Comparison of ENCODE assay signal across 22 mouse cellular contexts in genomic region chr10:69639138-69639537, GRCm38 (mm10).
A peak's percentile ranks its signal among the peaks of the same experiment; 100 is the strongest.
DNase-seq lines count a peak whose midpoint lies in the region; ATAC-seq and TF ChIP-seq lines count a peak whose summit lies in the region.
"Had no signal": no experiment of that assay in that cellular context is flagged by ENCODE, and none has a peak within 500 bp of the region (broad histone marks: within the 10 kb centered on the region; RNA-seq: fewer than 3 reads in every experiment).

No protein-coding gene starts in this region.

- no peak for TF ChIP-seq EP300 in CH12.LX (IDR thresholded peaks at IDR 0.05; ENCODE audit: low read length)

- TF ChIP-seq POLR2A in CH12.LX (IDR thresholded peaks at IDR 0.05; ENCODE audit: low read depth, low read length): no peak

- dilution Hi-C loops in CH12.LX (cut with MboI; ENCODE audit: extremely low pct_ligation_motif_present, extremely low pct_unique_long_range_greater_than_20kb, low sequenced_read_pairs): no loop called here

- no peaks in the 10 kb centered on the region for H3K9me3 ChIP-seq in hindbrain, embryonic 13.5 days
- no peaks in the 10 kb centered on the region for H3K9me3 ChIP-seq in hindbrain, embryonic 12.5 days (replicated peaks)
- no peaks in the 10 kb centered on the region for H3K9me3 ChIP-seq in lung, embryonic 14.5 days (ENCODE audit: low read depth, low read length)
- no peaks in the 10 kb centered on the region for H3K9me3 ChIP-seq in CH12.LX (replicated peaks; ENCODE audit: low read length)
- H3K9me3 ChIP-seq: heart, embryonic 10.5 days; kidney, embryonic 15.5 days; limb, embryonic 13.5 days; liver, embryonic 15.5 days; midbrain, embryonic 10.5 days; neural tube, embryonic 15.5 days had no signal

- ATAC-seq in hindbrain, embryonic 13.5 days (ENCODE audit: low FRiP score): no peak
- no peak for ATAC-seq in hindbrain, embryonic 12.5 days (ENCODE audit: low FRiP score)
- ATAC-seq in lung, embryonic 14.5 days (ENCODE audit: insufficient read depth): no peak
- no peak for ATAC-seq in Patski

- 0 out of 2 replicates have a peak overlapping the region, but pooled peaks have one; percentile 71 for H3K27ac ChIP-seq in hindbrain, embryonic 13.5 days
- no peak overlapping the region for H3K27ac ChIP-seq in hindbrain, embryonic 12.5 days
- no peak overlapping the region for H3K27ac ChIP-seq in lung, embryonic 14.5 days (ENCODE audit: low read depth)
- no peak overlapping the region for H3K27ac ChIP-seq in CH12.LX (ENCODE audit: insufficient read depth, low read depth)
- H3K27ac ChIP-seq: kidney, embryonic 15.5 days; limb, embryonic 13.5 days; liver, embryonic 15.5 days; midbrain, embryonic 10.5 days; neural tube, embryonic 15.5 days had no signal

- H3K27me3 ChIP-seq in hindbrain, embryonic 13.5 days: no peaks in the 10 kb centered on the region
- no peaks in the 10 kb centered on the region for H3K27me3 ChIP-seq in hindbrain, embryonic 12.5 days
- no peaks in the 10 kb centered on the region for H3K27me3 ChIP-seq in lung, embryonic 14.5 days (ENCODE audit: insufficient read depth, low read length)
- no peaks in the 10 kb centered on the region for H3K27me3 ChIP-seq in CH12.LX (replicated peaks)
- no peaks in the 10 kb centered on the region for H3K27me3 ChIP-seq in Patski
- H3K27me3 ChIP-seq: kidney, embryonic 15.5 days; limb, embryonic 13.5 days; liver, embryonic 15.5 days; neural tube, embryonic 15.5 days had no signal

- no peak overlapping the region for H3K4me3 ChIP-seq in hindbrain, embryonic 13.5 days
- H3K4me3 ChIP-seq in hindbrain, embryonic 12.5 days: no peak overlapping the region
- no peak overlapping the region for H3K4me3 ChIP-seq in lung, embryonic 14.5 days (ENCODE audit: low read depth, low read length)
- no peak overlapping the region for H3K4me3 ChIP-seq in CH12.LX (replicated peaks in 1 of 3; ENCODE audit: low read depth in 2 of 3, low read length in 2 of 3, poor library complexity in 1 of 3)
- H3K4me3 ChIP-seq: heart, embryonic 10.5 days; kidney, embryonic 15.5 days; limb, embryonic 13.5 days; liver, embryonic 15.5 days; midbrain, embryonic 10.5 days; myocyte; neural tube, embryonic 15.5 days had no signal

- peaks cover 67% of the 10 kb centered on the region for H3K4me1 ChIP-seq in hindbrain, embryonic 13.5 days (replicated peaks)
- peaks cover 48% of the 10 kb centered on the region for H3K4me1 ChIP-seq in hindbrain, embryonic 12.5 days
- no peaks in the 10 kb centered on the region for H3K4me1 ChIP-seq in lung, embryonic 14.5 days (ENCODE audit: insufficient read depth)
- peaks cover 4 to 20% of the 10 kb centered on the region in 2 experiments; a peak in 3 of 4 replicates for H3K4me1 ChIP-seq in CH12.LX (ENCODE audit: control insufficient read depth in 1 of 2, insufficient read depth in 2 of 2)
- H3K4me1 ChIP-seq: liver, embryonic 15.5 days had no signal

- H3K4me2 ChIP-seq in hindbrain, embryonic 13.5 days: no peak overlapping the region
- H3K4me2 ChIP-seq in hindbrain, embryonic 12.5 days (replicated peaks): no peak overlapping the region
- no peak overlapping the region for H3K4me2 ChIP-seq in lung, embryonic 14.5 days
- H3K4me2 ChIP-seq in CH12.LX (ENCODE audit: insufficient read depth, low read depth, poor library complexity, severe bottlenecking): no peak overlapping the region
- H3K4me2 ChIP-seq: kidney, embryonic 15.5 days; limb, embryonic 13.5 days; liver, embryonic 15.5 days; neural tube, embryonic 15.5 days had no signal

- DNase-seq in lung, embryonic 14.5 days: no peak
- DNase-seq in lung, postnatal 25 days (ENCODE audit: low spot score): no peak
- DNase-seq in CH12.LX (ENCODE audit: extremely low read depth) (no peak), Patski (ENCODE audit: low read depth, low spot score) (no peak), MN1 (ENCODE audit: low spot score) (no peak)
- DNase-seq in embryo, embryonic 9.5 days (ENCODE audit: extremely low spot score): no peak
- DNase-seq: adrenal gland, postnatal 36 days; cerebellum, adult 9-10 months; gastrocnemius, postnatal 36 days; heart, postnatal 10 days; layer of hippocampus, adult 9-11 months; lung, postnatal 4 days; retina, postnatal 1 day had no signal

- H3K79me2 ChIP-seq in CH12.LX (replicated peaks; ENCODE audit: control insufficient read depth, extremely low read depth, insufficient read depth, poor library complexity, severe bottlenecking): no peaks in the 10 kb centered on the region

- WGBS in hindbrain, embryonic 13.5 days: 89% methylated on average over 6 of the region's 6 CpGs
- 89% methylated on average over 6 of the region's 6 CpGs for WGBS in hindbrain, embryonic 12.5 days
- 81% methylated on average over 6 of the region's 6 CpGs for WGBS in lung, embryonic 14.5 days

- TF ChIP-seq CTCF in lung, embryonic 14.5 days (IDR thresholded peaks at IDR 0.05; ENCODE audit: low read depth): peak; percentile 23; the same call in 1 of the 2 replicates
- TF ChIP-seq CTCF in CH12.LX (conservative IDR thresholded peaks at IDR 0.05 in 1 of 2, IDR thresholded peaks at IDR 0.05 in 1 of 2; ENCODE audit: low read depth in 2 of 2, low read length in 2 of 2) (peak; percentile 24 to 33; a peak in 2 of 4 replicates), Patski (IDR thresholded peaks at IDR 0.05) (peak; percentile 60)

- POLR2A ChIA-PET in Patski (lab: Charles Lee): interaction anchor here (0.9 kb wide), 1 partner anchor 19 kb away, joined by 3 read pairs; no protein-coding TSS in a partner anchor

- H3K36me3 ChIP-seq in hindbrain, embryonic 13.5 days: peaks cover 3% of the 10 kb centered on the region; the same call in 1 of the 2 replicates
- no peaks in the 10 kb centered on the region for H3K36me3 ChIP-seq in hindbrain, embryonic 12.5 days
- H3K36me3 ChIP-seq in lung, embryonic 14.5 days (ENCODE audit: insufficient read depth): no peaks in the 10 kb centered on the region
- peaks cover 0 to 9% of the 10 kb centered on the region in 2 experiments for H3K36me3 ChIP-seq in CH12.LX (replicated peaks in 1 of 2; ENCODE audit: control insufficient read depth in 1 of 2, insufficient read depth in 1 of 2, low read length in 1 of 2)
- H3K36me3 ChIP-seq: heart, embryonic 10.5 days; kidney, embryonic 15.5 days; limb, embryonic 13.5 days; liver, embryonic 15.5 days; midbrain, embryonic 10.5 days; neural tube, embryonic 15.5 days had no signal

- TF ChIP-seq RAD21 in CH12.LX (IDR thresholded peaks at IDR 0.05; ENCODE audit: low read depth, low read length): peak; percentile 1; the same call in 1 of the 2 replicates

- CTCF ChIA-PET in Patski (lab: Charles Lee): interaction anchor here (0.9 to 4.7 kb wide), 4 partner anchors 9 to 191 kb away, joined by 3 to 26 read pairs (median 11); no protein-coding TSS in a partner anchor

- in situ Hi-C loops in CH12.LX (cut with MboI; ENCODE audit: low pct_ligation_motif_present, low pct_unique_long_range_greater_than_20kb, low sequenced_read_pairs): no loop called here
- in situ Hi-C loops in Patski (cut with MboI; ENCODE audit: low pct_unique_long_range_greater_than_20kb): no loop called here

- H3K9ac ChIP-seq in hindbrain, embryonic 13.5 days: no peak overlapping the region
- no peak overlapping the region for H3K9ac ChIP-seq in hindbrain, embryonic 12.5 days
- H3K9ac ChIP-seq in lung, embryonic 14.5 days: no peak overlapping the region
- no peak overlapping the region for H3K9ac ChIP-seq in CH12.LX (ENCODE audit: insufficient read depth, low read depth)
- H3K9ac ChIP-seq: kidney, embryonic 15.5 days; limb, embryonic 13.5 days; liver, embryonic 15.5 days; neural tube, embryonic 15.5 days had no signal

TF ChIP-seq in CH12.LX, 34 proteins besides CTCF, POLR2A, EP300 and RAD21:
- TF ChIP-seq CHD1 (IDR thresholded peaks at IDR 0.05; ENCODE audit: low read depth, low read length): no peak
- no peak for TF ChIP-seq ZMIZ1 (IDR thresholded peaks at IDR 0.05; ENCODE audit: low read depth, low read length)
- TF ChIP-seq MAZ (IDR thresholded peaks at IDR 0.05; ENCODE audit: low read depth, low read length): no peak
- TF ChIP-seq TCF12 (IDR thresholded peaks at IDR 0.05; ENCODE audit: low read depth, low read length): no peak
TF ChIP-seq in CH12.LX: peak in this region for 0.
